8 mouse cellular contexts compared by ENCODE assay signal in the genomic region with DNA sequence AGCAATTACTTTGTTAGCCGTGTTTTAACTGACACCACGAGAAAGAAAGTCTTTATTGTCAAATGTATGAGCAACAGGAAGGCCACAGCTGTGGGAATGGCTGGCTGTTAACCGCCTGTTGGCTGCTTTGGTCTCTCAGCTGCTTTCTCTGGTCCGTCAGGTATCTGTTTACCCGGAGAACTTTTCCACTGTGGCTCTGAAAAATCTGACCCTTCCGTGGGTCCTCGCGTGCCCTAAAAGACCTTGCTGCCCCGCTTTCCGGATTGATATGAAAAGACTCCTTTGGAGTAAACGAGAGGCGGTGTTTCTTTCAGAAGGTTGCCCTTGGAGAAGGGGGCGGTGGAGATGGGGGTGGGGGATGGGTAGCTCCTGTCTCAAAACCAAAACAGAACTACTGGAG.
A peak's percentile ranks its signal among the peaks of the same experiment; 100 is the strongest.
DNase-seq lines count a peak whose midpoint lies in the region; ATAC-seq and TF ChIP-seq lines count a peak whose summit lies in the region.

No protein-coding gene starts in this region.

- H3K4me2 ChIP-seq in liver, embryonic 14.5 days (ENCODE audit: low read depth), result peak overlapping the region; percentile 40
- H3K4me2 ChIP-seq in stomach, embryonic 16.5 days (ENCODE audit: low read depth, low read length), result peak overlapping the region; percentile 66

- intact Hi-C loops in gastrocnemius, postnatal 36 days (cut with DNase I), result no loop called here

- H3K9me3 ChIP-seq in hindbrain, embryonic 10.5 days, result no peaks in the 10 kb centered on the region
- no peaks in the 10 kb centered on the region for H3K9me3 ChIP-seq in liver, embryonic 14.5 days (ENCODE audit: control insufficient read depth, low read length)
- H3K9me3 ChIP-seq in stomach, embryonic 16.5 days (replicated peaks; ENCODE audit: control insufficient read depth, low read length), result no peaks in the 10 kb centered on the region

- DNase-seq in ovary, postnatal 36 days (ENCODE audit: low spot score), result peak; percentile 24
- DNase-seq in ovary, postnatal 10 days (ENCODE audit: low spot score), result no peak
- DNase-seq in hindbrain, embryonic 10.5 days (ENCODE audit: low spot score), result peak; percentile 50
- no peak for DNase-seq in liver, embryonic 14.5 days (ENCODE audit: low read depth in 3 of 3, low spot score in 3 of 3)
- no peak for DNase-seq in adrenal gland, postnatal 4 days (ENCODE audit: low spot score in 2 of 2)
- no peak for DNase-seq in gastrocnemius, postnatal 36 days
- no peak for DNase-seq in cerebellum, adult 18-20 months

- TF ChIP-seq CTCF in liver, embryonic 14.5 days (IDR thresholded peaks at IDR 0.05; ENCODE audit: low read depth), result no peak

- H3K36me3 ChIP-seq in hindbrain, embryonic 10.5 days, result no peaks in the 10 kb centered on the region
- H3K36me3 ChIP-seq in liver, embryonic 14.5 days (replicated peaks; ENCODE audit: control insufficient read depth, insufficient read depth, low read depth), result no peaks in the 10 kb centered on the region
- no peaks in the 10 kb centered on the region for H3K36me3 ChIP-seq in stomach, embryonic 16.5 days (ENCODE audit: control insufficient read depth, insufficient read depth, low read length)

- under 1% methylated on average over 13 of the region's 13 CpGs for WGBS in hindbrain, embryonic 10.5 days
- 5% methylated on average over 13 of the region's 13 CpGs for WGBS in liver, embryonic 14.5 days (ENCODE audit: insufficient replicate concordance)
- 2% methylated on average over 13 of the region's 13 CpGs for WGBS in stomach, embryonic 16.5 days

- no peak for ATAC-seq in liver, embryonic 14.5 days (ENCODE audit: insufficient read depth)
- no peak for ATAC-seq in stomach, embryonic 16.5 days (ENCODE audit: insufficient read depth, low FRiP score)

- TF ChIP-seq EP300 in liver, embryonic 14.5 days (IDR thresholded peaks at IDR 0.05; ENCODE audit: low read depth), result no peak

- H3K4me3 ChIP-seq in hindbrain, embryonic 10.5 days, result peak overlapping the region; percentile 50
- H3K4me3 ChIP-seq in liver, embryonic 14.5 days (ENCODE audit: insufficient read depth in 1 of 2, low read depth in 2 of 2, low read length in 2 of 2), result no peak overlapping the region; a peak in 1 of 4 replicates
- H3K4me3 ChIP-seq in stomach, embryonic 16.5 days (replicated peaks; ENCODE audit: low read length), result peak overlapping the region; percentile 33

- H3K9ac ChIP-seq in liver, embryonic 14.5 days (replicated peaks), result no peak overlapping the region
- H3K9ac ChIP-seq in stomach, embryonic 16.5 days (ENCODE audit: low read length), result no peak overlapping the region

- peak overlapping the region; percentile 75 for H3K27ac ChIP-seq in hindbrain, embryonic 10.5 days
- no peak overlapping the region for H3K27ac ChIP-seq in liver, embryonic 14.5 days
- no peak overlapping the region for H3K27ac ChIP-seq in stomach, embryonic 16.5 days (ENCODE audit: low read length)

- H3K27me3 ChIP-seq in hindbrain, embryonic 10.5 days (ENCODE audit: insufficient read depth, poor library complexity, severe bottlenecking), result peaks cover 42% of the 10 kb centered on the region
- no peaks in the 10 kb centered on the region for H3K27me3 ChIP-seq in liver, embryonic 14.5 days (ENCODE audit: control insufficient read depth, insufficient read depth, low read length)
- no peaks in the 10 kb centered on the region for H3K27me3 ChIP-seq in stomach, embryonic 16.5 days (ENCODE audit: control insufficient read depth, insufficient read depth, low read length)

- H3K4me1 ChIP-seq in hindbrain, embryonic 10.5 days (replicated peaks), result peaks cover 56% of the 10 kb centered on the region
- H3K4me1 ChIP-seq in liver, embryonic 14.5 days (replicated peaks; ENCODE audit: control insufficient read depth in 2 of 2, insufficient read depth in 2 of 2, low read length in 1 of 2), result 0 out of 4 replicates have a peak, but pooled peaks cover 0 to 1% of the 10 kb centered on the region in 2 experiments
- 0 out of 2 replicates have a peak, but pooled peaks cover 6% of the 10 kb centered on the region for H3K4me1 ChIP-seq in stomach, embryonic 16.5 days (ENCODE audit: control insufficient read depth, insufficient read depth, low read length)

Comparison
In these comparisons a context has a peak if more than half of its experiments do, and no peak if none do; other contexts are left out.
1. DNase-seq: peak in ovary, postnatal 36 days (single experiment) and hindbrain, embryonic 10.5 days (single experiment); none in ovary, postnatal 10 days (single experiment), liver, embryonic 14.5 days (0 of 3), adrenal gland, postnatal 4 days (0 of 2), gastrocnemius, postnatal 36 days (0 of 2) and cerebellum, adult 18-20 months (0 of 2).
2. H3K4me3 ChIP-seq: peak in hindbrain, embryonic 10.5 days (single experiment) and stomach, embryonic 16.5 days (single experiment); none in liver, embryonic 14.5 days (0 of 2).